Mouse (Mus musculus) T-cell, adult 2 months (primary cell): ENCODE measurements around the gene Smoc2.

Experiments used
- DNase-seq: peaks from one replicate; pipeline ENCODE4 v3.0.0; 2022; ENCODE audit warnings: low spot score

The Smoc2 gene

GRCm38 (mm10) chr17:14346891-14347290 lies 67.6 kb downstream of the Smoc2 start:
- DNase-seq, result no peak

DNA sequence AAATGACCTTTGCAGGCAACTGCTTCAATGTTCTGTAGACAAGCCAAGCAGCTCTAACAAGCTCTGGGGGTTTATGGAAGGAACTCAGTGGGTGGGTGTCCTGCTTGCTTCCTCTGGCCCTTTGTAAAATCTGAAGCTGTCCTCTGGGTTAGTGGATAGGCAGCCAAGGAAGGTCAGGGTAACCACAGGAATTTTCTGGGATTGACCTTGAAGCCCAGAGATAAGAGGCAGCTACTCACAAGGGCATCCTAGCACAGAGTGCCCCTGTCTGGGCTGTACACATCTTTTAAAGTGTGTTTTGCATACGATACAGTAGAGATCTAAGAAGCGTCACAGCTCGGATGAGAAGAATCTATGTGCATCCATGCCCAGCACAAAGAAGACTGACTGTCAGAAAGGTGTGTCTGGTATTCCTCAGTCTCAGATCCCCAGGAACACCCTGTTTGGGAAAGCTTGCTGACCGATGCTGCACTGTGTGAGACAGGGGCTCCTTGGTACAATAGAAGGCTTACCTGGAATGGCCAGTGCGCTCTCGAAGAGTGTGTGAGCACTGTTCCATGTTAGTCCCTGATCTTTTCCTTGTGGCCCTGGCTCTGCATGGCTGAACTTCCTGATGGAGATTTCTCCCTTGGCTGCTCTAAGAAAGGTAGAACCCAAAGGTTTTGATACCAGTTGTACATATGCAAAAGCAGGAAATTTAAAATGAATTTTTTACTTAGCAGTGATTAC lies 69.9 kb downstream of the Smoc2 start:
- DNase-seq, result no peak

DNA sequence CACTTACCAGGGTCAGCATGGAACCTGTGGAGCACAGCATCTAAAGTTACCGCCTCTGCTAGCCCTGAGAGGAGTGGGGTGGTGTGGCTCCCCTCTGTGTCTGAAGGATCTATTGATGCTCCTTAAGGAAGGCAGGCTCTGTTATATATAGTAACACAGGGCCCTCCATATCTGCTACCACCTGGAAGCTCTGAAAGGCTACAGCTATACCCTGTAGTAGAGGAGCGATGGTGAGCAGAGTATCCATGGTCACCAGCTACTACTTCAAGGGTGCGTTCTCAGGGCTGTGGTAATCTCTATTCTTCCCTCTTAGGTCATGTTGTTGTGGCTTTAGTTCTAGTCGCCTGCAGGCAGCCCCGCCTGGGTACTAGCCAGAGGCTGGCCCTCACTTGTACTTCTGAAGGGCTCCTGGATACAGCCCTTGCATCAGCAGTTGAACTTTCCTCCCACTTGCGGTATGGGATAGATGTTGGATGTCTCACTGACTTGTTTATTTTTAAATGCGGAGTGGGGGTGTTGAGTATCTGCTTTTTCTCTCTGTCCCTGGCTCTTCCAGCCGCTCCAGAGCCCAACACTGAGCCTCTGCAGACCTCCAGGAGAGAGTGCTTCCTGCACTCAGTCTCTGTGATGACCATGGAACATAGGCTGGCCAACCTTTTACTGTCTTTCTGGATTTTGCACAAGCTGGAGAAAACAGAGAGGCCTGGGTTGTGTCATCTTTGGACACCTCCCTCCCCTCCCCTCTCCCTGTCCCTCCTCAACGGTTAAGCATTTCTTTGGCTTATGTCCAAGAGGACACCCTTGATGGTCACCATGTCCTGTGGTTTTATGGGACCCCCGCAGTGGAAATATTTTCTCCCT lies 74.1 kb downstream of the Smoc2 start:
- no peak for DNase-seq

DNA sequence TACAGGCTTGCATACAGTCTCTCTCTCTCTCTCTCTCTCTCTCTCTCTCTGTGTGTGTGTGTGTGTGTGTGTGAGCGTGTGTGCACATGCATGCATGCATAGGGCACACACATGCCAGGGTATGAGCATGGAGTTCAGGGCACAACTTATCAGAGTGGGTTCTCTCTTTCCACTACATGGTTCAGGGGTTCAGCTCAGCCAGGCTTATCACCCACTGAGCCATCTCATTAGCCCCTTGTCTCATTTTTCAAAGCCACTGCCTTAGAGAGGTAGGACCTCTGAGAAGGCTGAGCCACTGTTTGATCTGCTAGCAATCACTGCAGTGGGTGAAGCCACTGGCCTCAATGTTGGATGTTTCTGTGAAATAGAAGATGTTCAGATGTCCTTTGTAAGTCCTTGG lies 82.2 kb downstream of the Smoc2 start:
- no peak for DNase-seq

DNA sequence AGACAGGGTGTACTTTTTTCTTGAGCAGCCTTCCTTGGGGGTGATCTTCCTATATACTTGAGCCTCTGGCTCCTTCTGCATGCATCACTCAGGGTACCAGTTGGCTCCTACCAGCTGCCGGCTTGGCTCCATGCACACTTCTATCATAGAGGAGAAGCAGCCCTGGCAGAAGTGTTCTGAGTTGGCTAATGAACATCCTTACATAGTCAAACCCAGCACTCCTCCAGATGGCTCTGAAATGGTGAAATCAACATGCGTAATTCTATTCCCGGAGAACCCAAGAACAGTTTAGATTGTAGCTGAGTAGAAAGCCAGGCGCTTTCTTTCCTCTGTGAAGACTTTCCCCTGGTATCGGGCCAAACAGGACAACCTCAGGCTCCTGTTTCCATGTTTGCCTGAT lies 91.2 kb downstream of the Smoc2 start:
- no peak for DNase-seq

- no peak for DNase-seq
These were observed 92.3 kb downstream of the Smoc2 start for GRCm38 (mm10) chr17:14371606-14372005.

DNA sequence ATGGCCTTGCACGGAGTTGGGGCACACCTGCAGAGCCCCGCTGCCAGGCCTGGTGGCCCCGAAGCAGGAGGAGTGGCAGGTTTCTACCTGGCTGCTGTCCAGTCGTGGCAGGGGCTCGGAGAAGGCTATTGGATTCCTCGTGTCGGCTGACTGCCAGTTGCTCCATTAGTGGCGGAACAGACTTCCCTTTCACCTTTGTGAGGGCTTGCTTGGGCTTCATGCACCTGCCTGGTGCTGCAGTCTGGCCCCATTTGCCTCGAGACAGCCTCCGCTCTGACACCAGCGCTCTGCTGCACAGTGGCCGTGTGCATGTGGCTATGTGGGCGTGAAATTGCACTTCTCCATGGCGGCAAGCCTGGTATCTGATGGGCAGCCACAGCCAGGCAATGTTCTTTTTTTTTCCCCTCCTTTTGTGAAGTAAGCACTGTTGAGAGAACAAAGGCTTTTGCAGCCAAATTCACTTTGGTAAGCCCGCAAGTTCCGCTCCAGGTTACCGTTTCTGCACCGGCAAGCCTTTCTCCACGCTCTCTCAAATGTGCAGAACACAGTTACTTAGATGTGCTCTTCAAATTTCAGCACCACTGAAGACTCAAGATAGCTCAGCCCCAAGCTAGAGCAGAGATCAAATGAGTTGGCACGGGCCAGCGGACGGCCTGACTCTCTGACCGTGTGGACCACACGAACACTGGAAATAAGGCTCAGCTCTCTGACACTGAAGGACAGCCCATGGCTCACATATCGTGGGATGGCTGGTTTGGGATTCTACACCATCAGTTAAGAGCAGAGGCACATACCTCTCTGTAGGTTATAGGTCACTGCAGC lies 93.2 kb downstream of the Smoc2 start:
- no peak for DNase-seq

GRCm38 (mm10) chr17:14378692-14379446 lies 99.6 kb downstream of the Smoc2 start:
- no peak for DNase-seq

- no peak for DNase-seq
These were observed 100.2 kb downstream of the Smoc2 start for GRCm38 (mm10) chr17:14379518-14379917.

- DNase-seq, result no peak
These were observed 100.7 kb downstream of the Smoc2 start for GRCm38 (mm10) chr17:14379966-14380365.

- no peak for DNase-seq
These were observed 101.2 kb downstream of the Smoc2 start for GRCm38 (mm10) chr17:14380526-14380925.

DNA sequence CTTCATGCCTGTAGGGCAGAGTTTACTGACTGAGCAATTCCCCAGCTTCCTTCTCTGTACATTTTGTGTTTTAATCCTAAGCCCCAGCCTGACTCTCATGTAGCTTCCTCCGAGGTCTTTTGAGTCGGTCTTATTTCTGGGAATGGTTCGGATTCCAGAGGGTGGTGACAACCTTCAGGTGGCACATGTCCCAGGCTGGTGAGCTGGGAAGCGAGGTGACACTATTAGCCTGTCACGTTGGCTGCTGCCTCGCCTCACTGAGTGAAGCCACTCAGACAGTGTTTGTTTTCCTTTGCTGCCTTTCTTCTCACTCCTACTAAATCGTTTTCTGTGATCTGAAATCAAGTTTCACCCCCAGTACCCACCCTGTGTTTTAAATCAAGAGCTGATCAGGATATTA lies 102.2 kb downstream of the Smoc2 start:
- no peak for DNase-seq

GRCm38 (mm10) chr17:14383981-14384380 lies 104.7 kb downstream of the Smoc2 start:
- no peak for DNase-seq

- no peak for DNase-seq
These were observed 105.7 kb downstream of the Smoc2 start for GRCm38 (mm10) chr17:14384980-14385379.

DNA sequence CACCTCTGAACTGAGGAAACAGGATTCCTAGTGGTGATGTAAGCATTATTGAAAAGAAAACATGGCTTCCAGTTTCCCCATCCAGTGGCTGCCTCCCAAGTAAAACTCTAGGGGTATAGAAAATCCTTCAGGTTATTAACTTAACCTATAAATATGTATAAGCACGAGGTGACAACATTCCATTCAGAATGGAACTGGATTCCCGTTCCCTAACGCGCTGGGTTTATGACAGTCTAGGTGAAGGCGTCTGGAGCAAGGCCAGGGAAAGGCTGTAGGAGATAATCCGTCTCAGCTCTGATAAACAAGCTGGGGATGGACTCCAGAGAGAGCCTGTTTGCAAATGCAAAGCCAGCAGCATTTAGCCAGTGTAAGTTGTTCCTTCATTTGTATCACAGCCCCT lies 108.0 kb downstream of the Smoc2 start:
- no peak for DNase-seq

DNA sequence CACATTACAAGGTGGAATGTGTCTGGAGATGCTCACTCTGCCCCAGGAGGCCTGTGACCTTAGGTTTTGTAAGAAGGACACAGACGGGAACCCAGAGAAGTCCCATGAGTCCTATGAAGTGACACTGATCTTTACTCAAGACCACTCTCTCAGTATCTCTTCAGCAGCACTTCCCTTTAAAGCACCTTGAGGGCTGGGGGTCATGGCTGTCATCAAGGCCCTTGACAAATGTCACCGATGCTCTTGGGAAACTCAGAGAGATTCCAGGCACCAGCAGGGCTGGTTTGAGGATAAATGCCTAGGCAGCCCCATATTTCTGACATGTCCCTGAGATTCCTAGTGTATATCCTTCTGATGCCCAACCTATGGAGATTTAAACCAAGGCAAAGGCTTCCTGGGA lies 113.1 kb downstream of the Smoc2 start:
- DNase-seq, result no peak

- no peak for DNase-seq
These were observed 115.6 kb downstream of the Smoc2 start for GRCm38 (mm10) chr17:14394861-14395260.

DNA sequence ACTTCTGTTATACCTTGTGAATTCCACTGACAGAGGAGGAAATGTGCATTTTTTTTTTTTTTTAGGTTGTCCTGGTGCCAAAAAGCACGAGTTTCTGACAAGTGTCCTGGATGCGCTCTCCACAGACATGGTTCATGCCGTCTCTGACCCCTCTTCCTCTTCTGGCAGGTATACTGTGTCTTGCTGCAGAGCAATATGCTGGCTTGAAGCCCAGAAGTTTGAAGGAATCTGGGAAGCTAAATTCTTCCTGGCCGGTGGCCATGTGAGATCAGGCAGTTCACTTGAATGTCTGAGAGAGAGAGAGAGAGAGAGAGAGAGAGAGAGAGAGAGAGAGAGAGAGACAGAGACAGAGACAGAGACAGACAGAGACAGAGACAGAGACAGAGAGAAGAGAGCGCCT lies 118.2 kb downstream of the Smoc2 start:
- DNase-seq, result no peak

DNA sequence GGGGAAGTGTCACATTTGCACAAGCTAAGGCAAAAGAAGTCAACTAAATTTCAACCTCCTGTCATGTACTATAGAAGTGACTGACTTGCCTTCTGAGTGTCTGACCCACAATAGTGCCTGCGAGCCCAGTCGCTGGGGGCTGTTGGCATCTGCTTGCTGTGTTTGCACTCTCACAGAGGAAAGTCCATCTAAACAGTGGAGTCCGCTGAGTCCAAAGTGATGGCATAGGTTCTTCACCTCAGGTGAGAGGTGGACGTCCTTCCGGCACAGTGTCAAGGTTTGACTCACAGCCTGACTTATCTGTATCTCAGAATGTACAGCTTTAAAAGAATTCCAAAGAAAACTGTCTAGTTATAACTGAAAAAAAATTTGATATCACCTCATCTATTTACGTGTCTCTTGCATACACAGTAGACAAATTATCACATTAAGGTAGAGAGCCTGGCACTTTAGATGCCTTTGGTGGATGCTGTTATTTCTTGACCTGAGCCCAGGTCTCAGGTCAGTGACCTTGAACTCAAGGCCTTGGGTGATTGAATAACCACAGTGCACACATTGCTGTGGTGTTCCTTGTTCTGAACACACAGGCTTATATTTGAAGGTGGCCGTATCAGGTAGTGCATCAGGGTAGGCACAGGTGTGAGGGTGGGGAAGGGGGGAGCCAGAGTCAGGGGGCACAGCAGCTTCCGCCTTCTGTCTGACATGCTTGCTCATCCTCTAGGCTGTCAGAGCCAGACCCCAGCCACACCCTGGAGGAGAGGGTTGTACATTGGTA lies 119.5 kb downstream of the Smoc2 start:
- no peak for DNase-seq

- no peak for DNase-seq
These were observed 121.7 kb downstream of the Smoc2 start for GRCm38 (mm10) chr17:14400960-14401359.

- DNase-seq, result no peak
These were observed 128.6 kb downstream of the Smoc2 start for GRCm38 (mm10) chr17:14407874-14408273.
